Mouse (Mus musculus) large intestine, adult 2 months (tissue): Measurements from ENCODE around the gene Gm21488. TPM values are rescaled to one million over a fixed set of nuclear protein-coding genes. Genes with fewer than 3 reads are reported as not detected.
"Not testable (repeated sequence)": the region's sequence is repeated elsewhere in the genome, so short reads cannot be mapped to it uniquely, and the experiment has no call there.

Source experiments
- DNase-seq: peaks from one replicate; pipeline ENCODE4 v3.0.0-alpha.2; 2012; ENCODE audit warnings: low read depth, low spot score
- WGBS: fragments of 180-500 bp; shearing (Covaris S2); methylation state at CpG from one replicate; pipeline ENCODE4 v1.1.7; 2018; 5-methylcytosine and 5-hydroxymethylcytosine counted together
- polyA plus RNA-seq: library from polyadenylated mRNA; depleted of rRNA; stranded (reverse); fragments of >200 nt; gene quantifications from 2 replicates; pipeline ENCODE4 v1.2.3, GENCODE M21; 2012; rRNA removed

The Gm21488 gene
- not detected in 2 replicates for polyA plus RNA-seq

DNA sequence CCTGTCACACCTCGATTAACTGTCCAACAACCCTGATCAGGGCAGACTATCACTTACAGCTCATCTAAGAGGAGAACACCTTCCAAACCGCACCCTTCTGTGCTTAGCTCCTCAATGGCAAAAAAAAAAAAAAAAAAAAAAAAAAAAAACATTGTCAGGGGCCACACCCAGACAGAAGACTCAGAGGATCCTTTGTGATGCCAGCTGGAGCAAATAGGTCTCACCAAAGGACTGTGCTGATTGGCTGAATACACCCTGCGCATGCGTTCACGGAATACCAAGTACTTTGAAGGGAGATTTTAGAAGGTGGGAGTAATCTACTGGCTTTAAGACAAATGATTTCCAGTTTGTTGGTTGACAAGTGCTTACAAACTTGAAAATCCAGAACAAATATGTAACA, at the start of gene Gm21488:
Gm21488 (minus strand) TSS at position 101 of the 400 bp plus-strand sequence.
- not testable (repeated sequence) for DNase-seq
- WGBS = no CpG with 5 or more reads among the region's 5 CpGs
